Mouse (Mus musculus) spleen, adult 2 months (tissue): ENCODE data around the gene Cep97.

Experiments used
- CTCF ChIP-seq: fragments of 200-500 bp; IDR thresholded peaks from 2 replicates; pipeline ENCODE4 v1.5.1; 2011; ENCODE audit warnings: mild to moderate bottlenecking, inconsistent platforms; ENCODE audit not compliant: insufficient read depth, insufficient read length, insufficient replicate concordance; ENCODE audit errors: extremely low read depth
- POLR2A ChIP-seq: fragments of 200-500 bp; IDR thresholded peaks from 2 replicates; pipeline ENCODE4 v1.6.1; 2011; ENCODE audit warnings: low read depth, low read length, inconsistent platforms

GRCm38 (mm10) chr16:55940781-55941180 is 6.1 kb upstream of the Cep97 start:
- no peak for TF ChIP-seq CTCF
- no peak for TF ChIP-seq POLR2A
